Mouse (Mus musculus) kidney, postnatal 0 days (tissue): ENCODE data around the gene Ncapd3. TPM values are rescaled to one million over a fixed set of nuclear protein-coding genes. Genes with fewer than 3 reads are reported as not detected.
A peak's percentile ranks its signal among the peaks of the same experiment; 100 is the strongest.

Experiments
- ATAC-seq: fragments of 200-750 bp; cut with Nextera tagmentation; replicated peaks from 2 replicates; pipeline ENCODE4 v1.8.0; 2017; ENCODE audit warnings: low read depth, moderate number of reproducible peaks, moderate TSS enrichment, moderate library complexity; ENCODE audit not compliant: low FRiP score
- DNase-seq: peaks from one replicate; pipeline ENCODE4 v3.0.0-alpha.2; 2016; ENCODE audit warnings: low spot score
- H3K27ac ChIP-seq: fragments of 300-500 bp; sonication (generic); 2 replicates; pipeline ENCODE4 v1.5.1; 2014; ENCODE audit warnings: mild to moderate bottlenecking
- H3K27me3 ChIP-seq: fragments of 300-500 bp; sonication (generic); 2 replicates; pipeline ENCODE4 v1.6.1; 2014; ENCODE audit warnings: low read length, mixed read lengths; ENCODE audit not compliant: insufficient read depth
- H3K36me3 ChIP-seq: fragments of 300-500 bp; sonication (generic); 2 replicates; pipeline ENCODE4 v1.6.1; 2014; ENCODE audit warnings: low read length, mixed read lengths; ENCODE audit not compliant: insufficient read depth
- H3K4me1 ChIP-seq: fragments of 300-500 bp; sonication (generic); replicated peaks from 2 replicates; pipeline ENCODE4 v1.6.1; 2014; ENCODE audit warnings: antibody characterized with exemption, low read length, mixed read lengths; ENCODE audit not compliant: insufficient read depth
- H3K4me2 ChIP-seq: fragments of 300-500 bp; sonication (generic); 2 replicates; pipeline ENCODE4 v1.6.1; 2014; ENCODE audit warnings: mild to moderate bottlenecking, low read length, moderate library complexity, mixed read lengths
- H3K4me3 ChIP-seq: fragments of 300-500 bp; sonication (generic); replicated peaks from 2 replicates; pipeline ENCODE4 v1.5.1; 2014; ENCODE audit warnings: low read depth, low read length
- H3K9ac ChIP-seq: fragments of 300-500 bp; sonication (generic); 2 replicates; pipeline ENCODE4 v1.6.1; 2014; ENCODE audit warnings: low read depth, low read length
- H3K9me3 ChIP-seq: fragments of 300-500 bp; sonication (generic); replicated peaks from 2 replicates; pipeline ENCODE4 v1.6.1; 2016; ENCODE audit warnings: low read length, inconsistent platforms, mixed read lengths
- CTCF ChIP-seq: IDR thresholded peaks from 2 replicates; pipeline ENCODE4 v1.5.1; 2016; ENCODE audit warnings: antibody characterized with exemption, low read depth, mild to moderate bottlenecking, moderate library complexity
- WGBS: fragments of 180-500 bp; shearing (Covaris S2); extraction: QIAGEN DNeasy Blood & Tissue Kit; methylation state at CpG from one replicate; pipeline ENCODE4 v1.1.7; 2014; 5-methylcytosine and 5-hydroxymethylcytosine counted together
- polyA plus RNA-seq: library from polyadenylated mRNA; unstranded; fragments of >200 nt; fragmentation: Nextera tagmentation; extraction: Ambion mirVana; gene quantifications from 2 replicates; pipeline ENCODE4 v1.2.1, GENCODE M21; 2015

The Ncapd3 gene
- polyA plus RNA-seq, 1 experiment from 2014 or later = 13.0 TPM

DNA sequence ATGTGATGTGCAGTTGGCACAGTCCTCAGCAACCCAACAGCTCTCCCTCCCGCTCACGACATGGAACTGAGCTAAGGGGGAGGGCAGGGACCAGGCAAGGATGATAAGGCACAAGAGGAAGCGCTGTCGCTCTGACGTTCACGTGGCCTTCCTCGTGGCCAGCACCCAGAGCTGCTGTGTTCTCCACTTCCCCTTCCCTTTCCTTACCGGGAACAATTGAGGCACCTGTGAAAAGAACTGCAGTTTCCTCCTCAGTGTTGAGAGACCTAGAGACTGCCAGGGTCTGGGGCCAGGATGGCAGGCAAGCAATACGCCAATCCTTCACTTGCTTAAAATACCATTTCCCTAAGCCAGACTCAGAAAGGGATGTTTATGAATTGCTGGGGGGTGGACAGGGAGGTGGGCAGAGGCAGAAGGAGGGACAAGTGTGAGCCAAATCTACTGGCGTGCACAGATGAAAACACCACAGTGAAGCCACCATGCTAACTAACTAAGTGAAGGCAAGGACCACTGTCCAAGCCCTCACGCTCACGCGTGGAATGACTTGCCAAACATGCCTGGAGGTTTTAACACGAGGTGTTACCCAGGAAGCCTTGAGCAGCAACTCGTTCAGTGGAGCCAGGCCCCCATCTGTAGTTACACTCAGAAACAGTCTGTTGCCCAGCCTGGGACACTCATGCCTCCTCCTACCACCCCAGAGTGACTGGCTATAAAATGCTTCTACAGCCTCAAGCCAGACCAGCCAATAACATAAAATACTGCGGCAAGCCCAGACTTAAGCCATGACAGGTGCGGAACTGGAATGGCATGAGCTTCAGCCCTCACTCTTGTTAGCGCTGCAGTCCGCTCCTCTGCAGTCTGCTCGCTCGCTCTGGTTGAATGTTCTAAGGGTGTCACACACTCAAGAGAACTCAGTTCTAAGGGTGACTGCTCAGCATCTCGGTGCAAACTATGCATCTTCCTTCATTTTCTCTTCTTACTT, 79.8 kb downstream of the Ncapd3 start:
- Histone ChIP-seq H3K36me3 (no peaks in the 10 kb centered on the region), H3K27ac (peak overlapping the region; percentile 60), H3K4me2 (no peak overlapping the region), H3K9ac (no peak overlapping the region), H3K4me3 (no peak overlapping the region), H3K27me3 (no peaks in the 10 kb centered on the region), H3K4me1 (no peaks in the 10 kb centered on the region), H3K9me3 (no peaks in the 10 kb centered on the region)
- ATAC-seq = no peak; the same call in 1 of the 2 replicates
- no peak for TF ChIP-seq CTCF
- DNase-seq = peak; percentile 63
- 68% methylated on average over 22 of the region's 22 CpGs for WGBS

DNA sequence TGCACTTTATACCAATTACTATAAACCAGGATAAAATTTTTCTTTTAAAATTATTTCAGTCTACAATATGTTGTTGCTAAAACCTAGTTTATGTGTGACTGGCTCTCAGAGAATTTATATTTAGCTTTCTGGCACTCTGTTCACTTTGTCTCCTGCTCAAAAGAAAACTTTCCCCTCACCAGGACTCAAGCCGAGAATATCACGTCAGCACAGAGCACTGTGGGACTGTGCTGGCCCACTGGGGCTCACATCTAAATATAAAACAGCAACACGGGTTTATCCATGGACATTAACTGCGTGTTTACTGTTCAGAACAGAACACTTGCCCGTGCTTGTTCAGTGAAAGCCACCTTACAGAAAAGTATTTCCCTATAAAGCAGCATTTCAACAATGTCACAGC, 80.7 kb downstream of the Ncapd3 start:
- Histone ChIP-seq H3K9ac (no peak overlapping the region), H3K9me3 (no peaks in the 10 kb centered on the region), H3K27me3 (no peaks in the 10 kb centered on the region), H3K4me2 (no peak overlapping the region), H3K36me3 (no peaks in the 10 kb centered on the region), H3K4me3 (no peak overlapping the region), H3K4me1 (no peaks in the 10 kb centered on the region), H3K27ac (peak overlapping the region; percentile 60; the same call in 1 of the 2 replicates)
- ATAC-seq (no peak), DNase-seq (no peak)
- TF ChIP-seq CTCF = no peak
- WGBS = 47% methylated on average over 5 of the region's 5 CpGs

GRCm38 (mm10) chr9:27111756-27112155, 81.8 kb downstream of the Ncapd3 start:
- H3K4me2 ChIP-seq = no peak overlapping the region
- no peak for TF ChIP-seq CTCF
- no peak overlapping the region for H3K4me3 ChIP-seq
- H3K36me3 ChIP-seq = no peaks in the 10 kb centered on the region
- H3K9ac ChIP-seq = no peak overlapping the region
- no peaks in the 10 kb centered on the region for H3K9me3 ChIP-seq
- ATAC-seq (no peak), DNase-seq (no peak)
- 83% methylated on average over 3 of the region's 3 CpGs for WGBS
- no peak overlapping the region for H3K27ac ChIP-seq
- H3K4me1 ChIP-seq = no peaks in the 10 kb centered on the region
- no peaks in the 10 kb centered on the region for H3K27me3 ChIP-seq

- WGBS = 86% methylated on average over 9 of the region's 9 CpGs
- Histone ChIP-seq H3K4me2 (no peak overlapping the region), H3K9ac (no peak overlapping the region), H3K9me3 (no peaks in the 10 kb centered on the region), H3K27me3 (no peaks in the 10 kb centered on the region), H3K4me1 (no peaks in the 10 kb centered on the region), H3K4me3 (no peak overlapping the region), H3K36me3 (no peaks in the 10 kb centered on the region), H3K27ac (no peak overlapping the region)
- DNase-seq = peak; percentile 37
- no peak for ATAC-seq
- TF ChIP-seq CTCF = no peak
Measured at GRCm38 (mm10) chr9:27121254-27121653, 91.3 kb downstream of the Ncapd3 start.

- DNase-seq (no peak), ATAC-seq (no peak)
- Histone ChIP-seq H3K27me3 (no peaks in the 10 kb centered on the region), H3K4me3 (no peak overlapping the region), H3K27ac (no peak overlapping the region), H3K36me3 (no peaks in the 10 kb centered on the region), H3K4me1 (no peaks in the 10 kb centered on the region), H3K9ac (no peak overlapping the region), H3K9me3 (no peaks in the 10 kb centered on the region), H3K4me2 (no peak overlapping the region)
- no peak for TF ChIP-seq CTCF
- WGBS = 91% methylated on average over 4 of the region's 4 CpGs
Measured at GRCm38 (mm10) chr9:27122076-27122475, 92.1 kb downstream of the Ncapd3 start.

DNA sequence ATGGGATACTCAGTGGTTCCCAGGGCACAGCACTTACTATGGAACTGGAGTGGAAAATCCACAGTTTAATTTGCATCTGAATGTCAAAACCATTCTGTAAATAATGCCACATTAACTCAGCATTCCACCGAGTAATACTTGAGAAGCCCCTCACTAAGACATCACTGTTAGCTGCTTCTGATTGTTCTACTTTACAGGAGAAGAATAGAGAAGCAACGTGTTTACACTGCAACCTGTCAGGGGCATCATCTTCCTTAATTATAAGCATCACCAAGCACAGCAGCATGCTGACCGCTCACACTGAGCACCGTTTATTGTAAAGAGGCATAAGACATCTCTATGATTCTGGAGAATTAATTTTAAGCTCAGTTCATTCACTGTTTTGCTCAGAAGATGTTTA, 93.0 kb downstream of the Ncapd3 start:
- Histone ChIP-seq H3K9me3 (no peaks in the 10 kb centered on the region), H3K4me1 (no peaks in the 10 kb centered on the region), H3K9ac (no peak overlapping the region), H3K27me3 (no peaks in the 10 kb centered on the region), H3K4me2 (no peak overlapping the region), H3K36me3 (no peaks in the 10 kb centered on the region), H3K4me3 (no peak overlapping the region), H3K27ac (no peak overlapping the region)
- ATAC-seq (no peak), DNase-seq (no peak)
- WGBS = 82% methylated on average over 4 of the region's 4 CpGs
- TF ChIP-seq CTCF = no peak
